Mouse (Mus musculus) frontal cortex, postnatal 36 days (tissue): ENCODE measurements around the gene Styx.

Experiments used
- DNase-seq, 2 experiments: peaks; one replicate each; pipeline ENCODE4 v3.0.0; 2022; ENCODE audit warnings: low spot score in 2 of 2

Styx gene

DNA sequence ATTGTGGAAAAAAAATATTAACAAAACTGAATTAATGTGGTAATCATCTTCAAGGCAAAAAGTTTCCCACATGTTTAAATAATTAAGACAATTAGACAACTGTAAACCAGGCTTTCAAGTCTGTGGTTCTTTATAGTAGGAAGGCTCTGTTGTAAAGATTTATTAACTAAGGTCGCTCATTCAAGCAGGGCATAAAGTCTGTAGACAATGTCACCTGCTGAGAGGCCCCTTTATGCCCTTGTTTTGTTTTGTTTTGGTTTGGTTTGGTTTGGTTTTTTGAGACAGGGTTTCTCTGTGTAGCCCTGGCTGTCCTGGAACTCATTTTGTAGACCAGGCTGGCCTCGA, 88.0 kb downstream of the Styx start:
- no peak for DNase-seq

DNA sequence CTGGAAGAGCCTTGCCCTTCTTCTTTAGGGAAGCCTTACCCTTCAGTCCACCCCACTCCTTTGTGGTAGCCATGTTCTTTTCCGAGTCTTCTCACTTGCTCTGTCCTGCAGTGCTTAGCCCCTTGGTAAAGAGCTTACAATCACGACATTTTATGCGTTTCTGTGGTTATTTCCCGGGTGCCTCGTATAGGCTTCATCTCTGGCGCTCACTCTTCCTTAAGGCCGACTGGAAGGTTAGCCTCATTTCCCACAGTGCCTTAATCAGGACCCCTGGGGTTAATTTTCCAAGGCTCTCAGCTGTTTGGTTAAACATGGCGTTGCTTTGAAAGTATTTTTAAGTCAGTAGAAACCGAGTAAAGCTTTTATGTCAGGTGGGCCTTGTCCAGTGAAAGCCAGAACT, 88.5 kb downstream of the Styx start:
- no peak for DNase-seq

DNA sequence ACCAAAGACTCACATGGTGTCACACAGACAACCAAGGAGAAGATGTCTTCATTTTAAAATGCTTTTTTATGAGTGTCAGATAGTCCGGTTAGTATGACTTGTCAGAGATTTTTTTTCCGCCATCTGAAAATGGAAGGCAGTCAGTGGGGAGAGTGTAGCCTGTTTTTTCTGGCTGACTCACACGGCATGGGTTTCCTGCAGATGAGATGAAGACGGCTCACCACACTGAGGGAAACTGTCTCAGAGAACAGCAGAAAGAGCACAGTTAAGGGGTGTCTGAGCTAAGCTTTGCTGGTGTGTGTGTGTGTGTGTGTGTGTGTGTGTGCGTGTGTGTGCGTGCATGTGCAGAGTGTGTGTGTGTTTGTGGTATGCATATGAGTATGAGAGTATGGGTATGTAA, 90.4 kb downstream of the Styx start:
- no peak for DNase-seq

DNA sequence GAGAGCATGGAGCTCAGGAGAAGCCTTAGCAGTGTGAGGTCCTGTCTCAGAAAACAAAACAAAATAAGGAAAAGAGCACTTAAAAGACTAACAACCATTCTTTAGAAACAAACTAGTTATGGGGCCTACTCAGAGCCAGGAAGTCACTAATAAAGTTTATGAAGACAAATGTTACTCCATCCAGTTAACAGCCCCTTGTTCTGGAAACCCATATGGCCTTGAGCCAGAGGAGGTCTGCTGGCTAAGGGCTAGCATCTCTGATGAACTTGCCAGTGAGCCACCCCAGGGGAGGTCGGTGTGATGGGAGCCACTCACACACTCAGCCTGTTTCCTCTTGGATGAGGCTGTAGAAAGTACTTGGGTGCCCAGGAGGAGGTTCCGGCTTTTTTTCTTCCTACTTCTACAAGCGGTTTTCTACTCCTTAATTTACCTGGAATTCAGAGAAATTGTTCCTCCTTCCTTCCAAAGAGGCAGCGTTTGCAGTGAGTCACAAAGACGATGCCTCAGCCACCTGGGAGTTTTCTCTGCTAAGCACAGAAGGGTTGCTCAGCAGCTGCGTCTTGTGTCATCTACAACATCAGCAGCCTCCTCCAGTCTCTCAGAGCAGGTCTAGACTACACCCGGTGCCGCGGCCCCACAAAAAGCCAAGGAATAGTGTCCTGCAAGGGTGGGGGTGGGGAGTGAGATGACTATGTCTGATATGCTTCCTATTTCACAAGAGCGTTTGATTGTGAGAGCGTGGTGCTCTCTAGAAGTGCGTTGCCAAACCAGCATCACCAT, 92.1 kb downstream of the Styx start:
- no peak for DNase-seq

DNA sequence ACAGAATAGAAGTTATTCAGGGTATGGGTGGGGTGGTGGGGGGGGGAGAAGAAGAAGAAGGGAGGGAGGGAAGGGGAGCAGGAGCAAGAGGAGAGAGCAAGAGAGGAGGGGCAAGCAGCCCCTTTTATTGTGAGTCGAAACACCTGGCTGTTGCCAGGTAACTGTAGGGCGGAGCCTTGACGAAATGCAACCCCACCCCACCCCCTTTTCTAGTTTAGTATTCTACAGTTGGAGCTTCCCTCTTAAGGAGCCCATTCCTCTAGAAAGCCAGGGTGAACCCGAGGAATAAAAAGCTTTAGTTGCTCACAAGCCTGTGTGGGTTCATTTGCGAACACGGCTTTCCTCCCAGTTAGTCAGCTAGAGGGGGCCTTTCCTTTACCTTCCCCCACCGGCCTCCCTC, 94.0 kb downstream of the Styx start:
- no peak for DNase-seq

DNA sequence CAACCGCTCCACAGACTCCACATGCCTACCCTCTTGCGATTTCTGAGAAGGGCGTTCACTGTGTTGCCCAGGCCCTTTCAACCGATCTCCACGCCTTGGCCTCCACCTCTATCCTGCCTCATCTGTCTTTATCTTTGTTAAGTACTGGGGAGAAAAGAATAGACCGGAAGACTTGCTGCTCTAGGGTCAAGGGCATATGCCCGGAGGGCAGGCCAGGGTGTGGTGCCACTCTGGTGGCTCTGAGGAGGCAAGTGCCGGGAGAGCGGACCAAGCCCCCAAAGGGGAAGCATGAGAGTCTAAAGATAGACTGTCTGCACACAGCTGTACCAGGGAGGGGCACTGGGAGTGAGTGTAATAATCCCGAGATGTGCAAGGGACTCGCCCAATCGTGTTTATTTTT, 94.6 kb downstream of the Styx start:
- DNase-seq = no peak

DNA sequence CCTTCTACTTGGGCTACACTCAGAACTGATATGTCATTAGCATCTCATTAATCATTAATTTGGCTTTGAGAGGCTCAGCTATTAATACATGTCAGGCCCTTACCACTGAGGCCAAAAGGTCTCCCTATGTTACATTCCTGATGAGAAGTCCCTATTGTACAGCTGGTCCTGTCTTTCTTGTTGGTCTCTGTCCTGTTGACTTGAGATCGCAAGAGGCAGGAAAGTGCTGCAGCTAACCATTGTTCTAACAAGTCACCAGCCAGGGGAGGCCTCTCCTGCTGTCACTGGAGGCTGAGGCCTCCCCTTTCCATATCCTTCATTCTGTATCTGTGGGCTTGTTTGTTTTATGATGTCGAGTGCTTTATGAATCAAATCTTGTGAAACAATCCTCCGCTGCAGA, 95.9 kb downstream of the Styx start:
- no peak for DNase-seq

DNA sequence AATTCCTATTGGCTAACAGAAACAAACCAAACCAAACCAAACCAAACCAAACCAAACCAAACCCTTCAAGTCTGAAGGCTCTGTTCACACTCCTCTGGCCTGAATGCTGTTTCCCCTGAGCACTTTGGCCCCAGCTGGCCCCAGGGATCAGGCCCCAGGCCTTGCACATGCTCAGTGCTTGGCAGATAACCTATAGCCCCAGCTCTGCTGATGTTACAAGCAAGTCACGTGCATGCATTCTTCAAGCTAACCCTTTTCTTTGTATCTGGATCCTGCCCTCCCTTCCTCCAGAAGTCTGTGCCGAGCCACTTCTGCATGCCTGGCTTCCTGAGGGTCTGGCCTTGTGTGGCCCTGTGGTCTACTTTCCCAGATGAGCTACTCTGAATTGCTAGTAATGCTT, 100.2 kb downstream of the Styx start:
- DNase-seq = no peak

DNA sequence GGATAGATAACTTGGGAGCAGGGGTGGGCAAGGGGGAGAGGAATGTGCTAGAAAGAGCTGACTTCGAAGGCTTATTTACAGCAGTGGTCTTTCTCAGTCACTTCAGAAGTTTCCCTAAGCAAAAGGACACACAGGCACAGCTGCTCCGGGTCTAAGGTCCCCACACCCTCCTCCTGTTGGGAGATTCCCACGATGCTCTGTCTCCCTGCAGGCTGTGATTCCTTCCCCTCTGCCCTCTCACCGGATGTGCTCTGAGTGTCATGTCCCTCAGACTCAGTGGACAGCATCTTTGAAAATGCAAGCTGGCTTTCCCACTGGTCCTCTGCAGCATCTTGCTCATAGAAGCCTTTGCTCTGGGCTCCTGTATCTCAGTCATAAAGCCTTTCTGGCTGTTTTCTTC, 101.3 kb downstream of the Styx start:
- DNase-seq = no peak

DNA sequence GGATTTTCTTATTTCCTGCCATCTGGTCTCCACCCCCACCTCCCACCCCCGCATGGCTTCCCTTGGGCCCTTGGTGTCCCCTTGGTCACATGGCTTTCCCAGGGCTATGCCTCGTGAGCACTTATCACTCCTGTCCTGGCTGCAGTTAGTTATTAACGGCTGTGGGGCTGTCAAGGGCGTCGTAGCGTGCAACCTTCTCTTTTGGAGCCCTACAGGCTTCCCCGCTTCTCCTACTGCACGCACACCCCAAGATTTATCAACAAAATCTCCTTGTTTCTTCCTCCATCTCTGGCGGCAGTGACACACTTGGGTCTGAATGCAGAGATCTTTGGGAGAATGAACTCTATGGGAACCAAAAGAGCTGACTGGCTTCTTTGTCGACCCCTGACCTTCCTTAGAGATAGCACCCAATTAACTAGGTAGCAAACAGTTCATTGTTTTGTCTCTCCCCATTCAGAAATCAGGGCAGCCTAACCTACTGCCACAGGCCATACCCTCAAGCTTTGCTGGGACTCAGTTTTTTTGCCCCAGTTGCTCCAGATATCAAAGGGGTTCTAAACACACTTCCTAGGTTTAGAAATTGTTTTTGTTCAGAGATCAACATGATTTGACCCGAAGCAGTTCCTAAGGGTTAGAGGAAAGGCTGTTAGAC, 102.1 kb downstream of the Styx start:
- DNase-seq = no peak

DNA sequence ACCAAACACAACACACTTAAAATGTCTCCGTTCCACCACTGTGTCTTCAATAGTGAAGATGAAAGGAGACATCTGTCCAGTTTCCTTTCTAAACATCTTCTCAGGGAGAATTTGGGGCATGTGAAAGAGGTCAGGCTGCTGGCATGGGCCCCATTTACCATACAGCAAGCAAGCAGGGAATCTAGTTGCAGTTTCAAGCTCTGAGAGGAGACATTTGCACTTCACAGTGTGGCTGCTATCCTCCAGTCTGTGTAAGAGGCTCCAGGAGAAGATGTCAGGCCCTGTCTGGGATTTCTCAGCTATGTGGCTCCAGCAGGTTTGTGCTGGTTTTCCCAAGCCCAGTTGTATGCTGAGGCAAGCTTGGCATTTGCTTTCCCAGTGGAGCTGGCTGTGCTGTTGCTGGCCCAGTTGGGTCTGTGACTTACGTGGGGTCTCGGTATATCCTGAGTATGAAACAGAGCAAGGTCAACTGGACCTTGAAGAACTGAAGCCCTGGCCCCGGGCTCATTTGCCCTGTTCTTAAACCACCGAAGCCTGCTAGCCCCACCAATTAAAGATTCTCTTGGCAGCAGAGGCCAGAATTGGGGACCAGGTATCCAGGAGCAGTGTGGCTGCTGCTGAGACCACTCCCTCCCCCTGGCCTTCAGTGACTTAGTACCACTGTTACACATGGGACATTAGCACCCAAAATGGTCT, 102.8 kb downstream of the Styx start:
- DNase-seq = no peak

DNA sequence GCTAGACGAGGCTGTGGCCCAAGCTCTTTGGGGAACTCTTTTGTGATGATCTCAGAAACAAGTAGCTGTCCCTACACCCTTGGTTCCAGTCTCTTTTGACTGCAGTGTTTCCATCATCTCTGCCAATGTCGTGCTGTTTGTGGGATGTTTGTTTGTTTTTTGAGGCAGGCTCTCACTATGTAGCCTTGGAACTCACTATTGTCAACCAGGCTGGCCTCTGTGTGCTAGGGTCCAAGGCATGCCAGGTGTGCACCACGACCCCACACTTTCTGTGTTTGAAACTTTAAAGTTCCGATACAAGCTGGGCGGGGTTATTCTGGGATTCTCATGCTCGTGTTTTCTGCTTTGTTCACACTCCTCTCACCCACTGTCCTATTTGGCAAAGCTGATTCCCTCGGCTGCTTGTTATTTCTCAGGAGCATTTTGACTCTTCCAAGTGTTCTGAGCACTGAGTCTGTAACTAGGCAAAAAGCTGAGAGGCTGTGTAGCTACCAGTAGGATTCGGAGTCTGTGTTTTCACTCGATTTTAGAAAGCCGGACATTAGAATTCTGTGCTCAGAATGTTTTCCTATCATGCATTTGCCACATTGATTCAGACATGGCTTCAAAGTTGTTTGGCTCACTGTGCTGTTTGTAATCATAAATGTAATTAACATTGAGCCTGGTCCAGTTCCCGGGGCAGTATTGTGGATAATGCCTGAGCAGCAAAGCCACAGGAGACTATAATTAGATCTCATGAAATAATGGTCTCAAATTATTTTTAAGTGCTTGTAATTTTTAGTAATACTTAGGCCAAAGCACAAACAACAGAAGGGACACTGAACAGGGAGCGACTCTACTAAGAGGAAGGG, 105.0 kb downstream of the Styx start:
- DNase-seq = peak in 1 of 2 experiments; percentile 37

DNA sequence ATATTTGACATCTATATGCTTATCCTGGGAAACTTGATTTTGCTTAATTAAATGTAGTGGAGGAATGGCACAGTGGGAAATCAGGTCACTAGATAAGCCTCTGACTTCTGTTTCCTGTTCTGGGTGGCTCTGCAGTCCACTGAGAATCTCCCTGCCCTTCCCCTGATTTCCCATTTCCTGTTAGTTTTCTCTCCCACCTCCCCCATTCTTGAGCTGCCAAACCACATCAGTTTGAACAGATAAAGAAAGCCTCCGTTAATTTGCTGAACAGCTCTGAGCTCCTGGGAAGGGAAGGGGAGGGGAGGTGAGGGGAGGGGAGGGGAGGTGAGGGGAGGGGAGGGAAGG, 105.6 kb downstream of the Styx start:
- DNase-seq = no peak

DNA sequence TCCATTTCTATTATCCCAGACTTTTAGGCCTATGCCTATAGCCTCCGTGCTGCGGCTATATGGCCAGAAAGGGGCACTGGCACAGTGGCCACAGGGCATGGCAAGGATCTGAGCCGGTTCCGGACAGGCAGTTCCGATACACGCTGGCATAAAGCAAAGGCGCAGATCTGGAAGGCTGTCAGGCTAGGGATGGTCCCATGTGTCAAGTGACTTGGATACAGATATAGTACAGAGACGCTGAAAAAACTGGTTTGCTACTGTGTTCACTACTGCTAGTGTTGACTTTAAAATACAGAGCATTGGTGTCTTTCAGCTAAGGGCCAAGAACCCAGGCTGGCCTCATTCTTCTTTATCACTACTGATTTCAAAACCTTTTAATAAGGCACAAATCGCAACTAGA, 106.1 kb downstream of the Styx start:
- DNase-seq = no peak

DNA sequence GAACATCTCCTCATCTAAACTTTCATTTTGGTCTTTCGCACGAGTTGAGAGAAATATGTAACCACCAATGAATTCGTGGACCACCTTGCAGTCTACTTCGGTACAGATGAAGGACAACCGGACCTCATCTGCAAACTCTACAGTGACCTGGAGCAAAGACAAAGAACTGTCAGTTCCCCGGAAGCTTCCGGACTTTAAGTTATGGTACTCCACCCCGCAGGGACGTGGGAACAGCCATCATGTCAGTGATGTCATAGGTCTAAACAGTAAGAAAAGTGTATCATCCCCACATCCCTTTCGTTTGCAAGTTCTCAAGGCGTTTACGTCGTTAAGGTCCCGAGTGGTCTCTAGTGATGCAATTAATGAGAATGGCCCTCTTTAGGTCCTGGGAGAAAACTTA, 109.0 kb downstream of the Styx start:
- DNase-seq = no peak

DNA sequence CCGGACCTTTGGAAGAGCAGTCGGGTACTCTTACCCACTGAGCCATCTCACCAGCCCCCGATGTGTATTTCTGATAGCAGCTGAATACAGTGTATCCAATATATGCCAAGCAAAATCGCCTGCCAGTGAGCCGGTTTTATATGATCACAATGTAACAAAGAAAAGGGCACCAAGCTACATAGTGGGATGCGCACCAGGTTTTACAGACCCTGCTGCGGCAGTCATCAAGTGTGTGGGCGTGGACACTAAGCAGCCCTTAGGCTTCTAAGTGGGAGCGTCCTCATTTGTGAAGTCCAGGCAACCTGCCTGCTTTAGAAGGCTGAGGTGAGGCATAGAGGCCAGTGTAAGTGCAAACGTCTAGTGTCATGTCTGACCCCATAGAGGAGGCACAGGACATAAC, 109.6 kb downstream of the Styx start:
- no peak for DNase-seq

DNA sequence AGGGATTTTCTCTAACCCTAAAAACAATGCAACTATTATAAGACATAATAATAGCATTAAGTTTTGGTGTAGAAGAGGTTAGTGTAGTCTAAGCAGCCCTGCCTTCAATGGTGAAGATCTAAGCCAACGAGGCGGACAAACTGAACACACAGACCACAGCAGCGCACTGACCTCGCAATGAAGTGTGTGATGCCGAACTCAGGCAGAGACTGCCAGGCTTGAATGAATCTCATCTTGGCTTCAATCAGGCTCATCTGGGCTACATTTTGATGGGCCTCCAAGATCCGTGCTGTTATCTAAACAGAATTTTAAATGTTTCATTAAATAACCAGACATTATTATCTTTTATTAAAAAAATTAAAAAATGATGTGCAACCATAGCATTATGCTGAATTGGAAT, 111.1 kb downstream of the Styx start:
- DNase-seq = no peak

DNA sequence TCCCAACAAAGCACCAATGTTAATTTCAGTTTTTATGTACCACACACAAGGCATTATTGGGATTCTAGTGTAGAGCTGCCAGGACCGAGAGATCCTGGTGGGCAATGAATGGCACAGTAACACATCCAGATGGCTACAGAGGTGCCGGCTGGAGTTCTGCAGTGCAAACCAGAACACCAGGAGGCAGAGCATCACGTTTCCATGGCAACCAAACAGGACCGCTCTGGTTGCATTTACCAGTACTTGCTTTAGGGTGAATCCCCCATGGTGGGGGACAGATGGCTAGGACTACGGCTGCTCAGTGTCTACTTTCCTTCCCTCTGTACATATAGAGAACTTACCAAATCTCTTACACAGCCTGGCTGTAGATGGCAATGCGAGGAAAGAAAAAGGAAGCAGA, 111.5 kb downstream of the Styx start:
- DNase-seq = peak in 1 of 2 experiments; percentile 49

DNA sequence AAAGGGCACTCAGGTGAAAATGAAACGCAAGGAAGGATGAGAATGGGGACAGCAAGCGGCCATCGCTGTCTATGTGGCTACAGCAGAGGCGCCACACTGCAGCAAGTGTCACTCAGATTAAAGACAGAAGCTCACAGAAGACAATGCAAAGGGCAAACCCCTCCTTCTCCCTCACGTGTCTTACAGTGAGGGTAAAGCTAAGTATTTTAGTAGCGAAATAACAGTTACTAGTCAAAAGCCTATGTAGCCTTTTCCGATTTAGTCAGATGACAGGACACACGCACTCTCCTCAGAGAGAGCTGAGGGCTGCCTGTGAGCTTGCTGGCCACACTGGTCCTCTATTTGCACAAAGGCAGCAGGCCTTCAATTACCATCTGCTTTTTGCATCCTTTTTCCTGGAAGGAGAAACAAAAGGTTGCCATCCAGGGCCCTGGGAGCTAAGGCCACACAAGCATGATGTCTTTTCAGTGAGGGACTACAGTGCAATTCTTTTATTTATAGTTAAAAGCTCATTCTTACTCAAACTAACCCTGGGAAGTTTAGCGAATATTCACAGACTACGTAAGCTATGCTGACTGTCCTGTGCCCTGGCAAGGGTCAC, 112.1 kb downstream of the Styx start:
- DNase-seq = no peak

DNA sequence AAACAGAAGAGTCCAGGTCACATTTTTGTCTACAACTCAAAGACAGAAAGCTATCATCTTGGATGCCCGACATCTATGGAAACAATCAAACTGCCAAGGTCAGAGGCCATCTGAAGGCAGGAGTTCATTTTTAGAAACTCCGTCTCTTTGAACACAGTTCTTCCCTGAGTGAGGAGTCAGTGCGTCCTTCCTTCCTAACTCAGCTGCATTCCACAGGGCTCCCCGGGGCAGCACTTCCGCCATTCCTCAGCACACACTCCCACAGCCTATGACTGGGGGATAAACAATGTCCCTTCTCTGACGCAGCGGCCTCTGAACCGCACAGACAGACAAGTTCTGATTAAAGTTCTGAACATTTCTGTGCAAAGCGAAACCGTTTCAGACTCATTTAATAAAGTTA, 112.7 kb downstream of the Styx start:
- no peak for DNase-seq

DNA sequence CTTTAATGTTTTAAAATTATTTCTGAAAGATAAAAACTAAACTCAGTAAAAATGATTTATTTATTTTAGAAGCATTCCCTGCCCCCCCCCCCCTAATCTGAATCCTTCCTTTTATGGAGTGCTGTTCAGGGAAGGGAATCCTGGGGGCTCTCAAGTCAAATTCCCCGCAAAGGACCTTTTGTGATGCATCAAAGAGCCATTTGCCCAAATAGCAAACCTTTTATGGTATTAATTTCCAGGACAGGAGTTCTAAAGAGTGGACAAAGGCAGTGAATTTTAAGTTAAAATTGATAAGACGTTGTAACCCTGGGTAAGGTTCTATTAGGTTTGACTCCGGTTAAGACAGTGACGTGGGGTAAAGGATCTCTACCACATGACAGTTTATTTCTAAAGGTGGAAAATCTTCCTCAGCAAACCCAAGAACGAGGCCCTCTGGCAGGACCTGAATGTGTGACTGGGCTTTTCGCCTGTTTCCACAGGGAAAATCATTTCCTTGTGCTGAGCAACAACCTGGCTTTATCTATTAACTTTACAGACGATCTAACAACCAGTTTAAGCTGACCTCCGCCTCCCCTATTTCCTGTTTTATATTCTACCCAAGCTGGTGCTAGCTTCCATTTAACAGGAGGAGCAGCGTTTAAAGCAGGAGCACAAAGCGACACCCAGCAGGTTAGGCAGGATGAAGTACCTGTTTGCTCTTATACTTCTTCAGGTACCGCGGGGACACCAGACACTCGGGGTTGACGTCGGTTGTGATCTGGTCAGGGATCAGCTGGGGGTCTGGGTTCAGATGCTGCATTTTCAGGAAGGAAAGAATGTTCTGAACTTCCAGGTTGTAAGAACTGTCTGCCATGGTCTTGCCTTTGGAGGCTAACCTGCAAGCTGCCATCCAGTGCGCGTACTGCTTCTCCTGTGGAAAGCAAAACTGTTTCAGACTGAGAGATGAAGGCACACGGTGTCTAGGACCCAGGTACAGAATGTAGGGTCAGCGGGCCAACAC, 113.4 kb downstream of the Styx start:
- DNase-seq = no peak
